Mouse (Mus musculus): ENCODE data around the gene Ephb2.

The Ephb2 gene

DNA sequence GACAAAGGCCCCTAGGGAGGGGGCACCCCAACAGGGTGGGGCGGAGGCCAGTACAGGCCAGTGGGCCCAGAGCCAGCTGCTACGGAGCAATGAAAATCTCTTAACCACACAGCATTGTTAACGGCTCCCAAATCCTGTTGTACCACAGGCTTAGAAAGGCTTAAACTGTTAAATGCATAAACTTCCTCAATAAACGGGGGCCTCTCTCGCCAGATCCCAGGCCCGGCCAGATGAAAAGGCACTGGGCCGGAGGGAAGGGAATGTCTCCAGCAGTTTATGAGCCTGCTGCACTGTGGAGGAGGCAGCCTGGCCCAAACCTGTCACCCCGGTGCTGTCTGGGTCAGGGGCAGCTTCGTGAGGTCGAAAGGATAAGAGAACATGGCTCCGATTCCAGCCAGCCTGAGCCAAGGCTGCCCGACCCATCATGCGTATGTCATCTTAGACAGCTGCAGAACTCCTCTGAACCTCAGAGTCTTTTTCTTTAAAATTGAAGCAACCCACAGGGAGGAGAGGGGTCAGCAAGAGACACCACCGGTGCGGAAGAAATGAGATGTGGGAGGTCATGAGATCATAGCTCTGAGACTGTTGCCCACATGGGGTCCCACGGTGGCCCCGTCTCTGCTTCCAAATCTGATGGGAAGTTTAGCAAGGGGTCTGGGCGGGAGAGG is 73.9 kb downstream of the Ephb2 start:
- 65% methylated on average over 18 of the region's 18 CpGs for WGBS

DNA sequence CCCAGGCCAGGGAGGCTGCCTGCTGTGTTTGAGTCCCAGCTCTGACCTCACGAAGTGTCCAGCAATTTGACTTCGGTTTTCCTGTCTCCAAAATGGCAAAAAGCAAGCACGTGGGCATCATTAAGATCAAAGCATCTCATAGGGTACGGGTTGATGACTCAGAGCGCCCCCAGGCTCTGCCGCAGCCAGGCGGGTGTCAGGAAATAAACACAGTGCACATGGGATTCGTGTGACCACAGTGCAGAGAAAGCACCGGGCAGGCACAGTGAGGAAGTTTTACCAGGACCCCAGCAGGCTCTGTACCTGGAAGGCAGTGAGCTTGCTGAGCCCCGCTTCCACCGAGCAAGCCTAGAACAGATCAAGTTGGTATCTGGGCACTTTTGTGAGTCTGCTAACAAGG is 74.9 kb downstream of the Ephb2 start:
- WGBS = 65% methylated on average over 11 of the region's 11 CpGs

DNA sequence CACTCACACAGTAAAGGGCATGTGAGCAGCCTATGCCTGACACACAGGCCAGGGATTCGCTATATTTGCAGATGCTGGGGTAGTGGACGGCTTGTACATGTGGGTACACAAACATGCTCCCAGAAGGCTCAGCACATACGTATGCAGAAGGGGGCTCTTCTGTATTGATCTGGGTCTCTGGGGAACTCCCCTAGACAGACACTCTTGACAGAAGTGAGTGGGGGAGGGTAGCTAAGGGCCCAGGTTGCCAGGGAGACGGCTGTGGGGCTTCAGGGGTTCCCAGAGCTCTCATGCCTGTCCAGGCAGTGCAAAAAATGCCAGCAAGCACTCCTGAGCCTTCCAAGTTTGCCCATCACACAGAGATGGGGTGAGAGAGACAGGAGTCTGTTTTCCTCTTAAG is 78.7 kb downstream of the Ephb2 start:
- 79% methylated on average over 4 of the region's 4 CpGs for WGBS

DNA sequence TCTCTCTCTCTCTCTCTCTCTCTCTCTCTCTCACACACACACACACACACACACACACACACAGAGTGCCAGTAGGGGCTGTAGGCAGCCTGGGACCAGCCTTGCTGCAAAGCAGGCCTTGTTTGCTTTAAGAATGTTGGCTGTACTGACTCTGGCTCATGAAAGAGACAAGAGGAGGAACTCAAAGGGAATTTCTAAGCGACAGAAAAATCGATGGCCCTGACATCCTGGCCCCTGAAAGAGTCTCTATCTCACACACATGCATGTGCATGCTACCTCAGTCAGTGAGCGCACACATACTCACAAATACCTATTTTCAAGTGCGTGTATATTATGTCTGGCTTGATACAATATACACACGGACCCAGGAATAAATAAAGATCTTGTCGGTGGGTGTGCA is 79.3 kb downstream of the Ephb2 start:
- WGBS = 39% methylated on average over 6 of the region's 6 CpGs

DNA sequence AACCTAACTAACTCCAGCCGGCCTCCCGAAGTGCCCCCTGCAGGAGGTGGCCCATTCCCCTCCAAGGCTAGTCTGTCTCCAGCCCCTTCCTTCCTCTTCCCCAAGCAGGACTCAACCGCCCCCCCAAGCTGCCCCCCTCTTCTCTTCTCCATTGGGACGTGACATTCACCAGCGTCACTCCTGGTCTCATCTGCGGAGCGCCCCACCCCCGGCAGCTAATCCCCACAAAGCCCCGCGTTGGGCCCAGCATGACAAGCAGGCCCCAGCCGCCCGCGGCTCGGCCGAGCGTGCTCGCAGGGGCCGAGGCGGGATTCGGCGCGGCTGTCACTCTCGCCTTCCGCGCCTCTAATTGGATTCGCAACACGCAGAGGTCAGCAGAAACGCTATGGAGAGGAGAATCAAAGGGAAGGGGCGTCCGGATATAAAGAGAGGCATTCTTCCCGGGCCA is 80.4 kb downstream of the Ephb2 start:
- WGBS = 10% methylated on average over 31 of the region's 31 CpGs

DNA sequence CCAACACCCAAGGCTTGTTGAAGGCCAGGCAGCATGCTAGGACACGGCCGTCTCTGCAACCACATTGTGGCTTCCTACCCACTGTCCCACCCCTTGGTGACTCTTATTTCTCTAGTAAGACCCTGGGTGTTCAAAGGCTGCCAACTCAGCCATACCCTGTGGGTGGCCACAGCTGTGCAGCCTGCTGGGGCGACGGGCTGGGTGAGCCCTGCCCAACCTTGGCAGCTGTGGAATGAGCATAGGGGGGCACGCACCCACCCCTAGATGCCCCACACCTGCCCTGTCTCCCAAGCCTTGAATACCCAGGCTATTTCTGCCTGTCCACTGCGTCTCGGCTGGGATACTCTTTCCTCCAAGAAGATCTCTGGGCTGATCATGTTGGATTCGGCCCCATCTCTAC is 81.5 kb downstream of the Ephb2 start:
- WGBS = 79% methylated on average over 8 of the region's 8 CpGs

DNA sequence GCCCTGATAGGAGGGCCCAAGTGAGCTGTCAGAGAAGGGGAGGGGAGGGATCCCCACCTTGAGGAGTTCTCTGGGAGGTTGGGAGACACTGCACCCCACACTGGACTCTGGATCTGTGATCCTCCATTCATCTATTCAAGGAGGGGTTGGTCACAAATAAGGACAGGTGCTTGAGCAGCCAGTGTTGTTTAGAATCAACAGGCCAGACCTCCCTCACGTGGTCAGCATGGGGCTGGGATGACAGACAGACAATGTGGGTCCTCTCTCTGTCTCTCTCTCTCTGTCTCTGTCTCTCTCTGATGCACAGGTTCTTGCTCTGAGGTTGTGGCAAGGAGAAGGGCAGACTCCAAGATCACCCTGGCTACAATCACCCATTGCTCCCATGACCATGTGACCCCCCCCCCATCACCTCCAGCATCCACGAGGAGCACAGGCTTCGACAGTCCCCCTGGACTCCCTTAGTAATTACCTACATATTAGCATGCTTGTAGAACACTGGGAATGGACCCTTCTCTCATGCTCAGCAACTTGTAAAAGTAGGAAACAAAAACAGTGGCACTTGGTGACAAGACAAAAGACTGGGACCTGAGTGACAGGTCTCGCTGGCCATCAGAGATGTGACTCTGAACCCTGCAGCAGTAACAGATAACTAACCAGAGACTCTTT is 84.3 kb downstream of the Ephb2 start:
- 69% methylated on average over 4 of the region's 4 CpGs for WGBS

DNA sequence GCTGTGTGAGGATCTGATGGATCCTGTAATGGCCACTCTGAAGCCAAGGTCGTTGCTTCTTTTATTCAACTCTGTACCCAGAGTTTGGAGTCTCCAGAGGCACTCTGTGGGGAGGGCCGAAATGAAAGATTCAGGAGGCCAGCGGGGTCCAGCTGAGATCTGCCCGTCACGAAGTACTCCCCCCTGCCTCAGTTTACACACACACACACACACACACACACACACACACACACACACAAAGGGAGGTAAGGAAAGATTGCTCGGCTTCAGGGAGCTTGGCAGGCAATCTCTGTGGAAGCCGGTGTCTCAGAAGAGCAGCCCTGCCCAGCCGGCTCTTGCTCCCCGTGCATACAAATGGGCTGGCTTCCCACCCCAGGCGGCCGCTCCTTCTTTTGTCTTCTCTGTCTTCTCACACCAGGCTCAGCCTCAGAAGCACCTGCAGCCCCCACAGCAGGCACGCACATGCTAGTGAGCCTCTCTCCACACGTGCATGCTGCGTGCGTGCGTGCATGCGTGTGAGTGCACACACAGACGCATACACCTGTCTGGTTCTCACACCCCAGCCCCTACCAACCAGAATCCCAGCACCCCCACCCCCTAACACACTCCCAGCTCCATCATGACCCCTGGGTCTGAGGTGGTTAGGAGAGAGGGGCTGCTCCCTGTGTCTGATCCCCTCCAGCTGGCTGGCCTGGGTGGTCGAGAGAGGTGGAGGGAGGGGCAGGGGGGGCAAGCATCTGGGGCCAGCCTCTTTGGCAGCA is 85.0 kb downstream of the Ephb2 start:
- 23% methylated on average over 19 of the region's 19 CpGs for WGBS

DNA sequence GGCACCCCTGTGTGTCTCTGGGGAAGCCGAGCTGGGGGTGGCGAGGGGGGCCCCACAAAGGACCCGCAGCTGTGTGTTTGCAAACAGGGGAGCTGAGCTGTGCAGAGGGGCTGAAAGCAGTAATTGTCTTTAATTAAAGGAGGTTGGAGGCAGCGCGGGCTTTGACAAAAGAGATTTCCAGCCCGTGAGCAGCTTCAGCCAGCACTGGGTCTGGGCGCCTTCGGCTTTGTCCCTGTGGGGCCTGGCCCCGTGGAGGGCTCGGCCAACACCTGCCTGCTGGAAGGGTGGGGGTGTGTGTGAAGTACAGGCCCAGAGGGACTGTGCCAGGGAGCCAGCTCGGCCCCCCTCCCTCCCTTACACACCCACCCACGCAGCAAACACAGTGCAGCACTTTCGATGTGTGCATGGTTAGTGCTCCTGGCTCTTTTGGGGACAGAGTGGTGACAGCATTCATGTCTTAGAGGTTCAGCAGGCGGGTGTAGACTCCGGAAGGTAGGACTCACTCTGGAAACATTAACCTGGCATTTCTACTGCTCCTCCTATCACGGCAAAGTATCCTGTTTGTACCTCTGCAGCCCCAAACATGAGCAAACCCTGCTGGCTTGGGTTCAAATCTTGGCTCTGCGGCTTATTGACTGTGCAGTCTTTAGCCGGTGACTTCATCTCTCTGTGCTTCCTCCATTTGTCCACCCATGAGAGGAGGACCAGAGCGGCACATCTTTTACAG is 85.8 kb downstream of the Ephb2 start:
- WGBS = 25% methylated on average over 19 of the region's 19 CpGs

DNA sequence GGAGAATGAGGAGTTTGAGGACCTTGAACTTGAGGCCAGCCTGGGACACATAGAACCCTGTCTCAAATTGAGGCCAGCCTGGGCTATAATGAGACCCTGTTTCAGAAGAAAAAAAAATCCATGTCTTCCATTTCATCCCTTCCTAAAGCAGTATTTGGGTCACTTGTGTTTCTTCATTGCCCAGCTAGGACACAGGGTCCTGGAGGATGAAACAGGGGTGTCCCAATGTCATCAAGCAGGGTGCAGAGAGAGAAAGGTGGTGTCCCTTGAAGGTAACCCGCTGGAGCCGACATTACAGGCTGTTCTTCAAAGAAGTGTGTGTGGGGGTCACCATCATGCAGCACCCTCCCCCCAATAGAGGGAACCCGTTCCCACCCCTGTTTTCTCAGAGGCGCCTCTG is 86.4 kb downstream of the Ephb2 start:
- WGBS = 47% methylated on average over 4 of the region's 4 CpGs

DNA sequence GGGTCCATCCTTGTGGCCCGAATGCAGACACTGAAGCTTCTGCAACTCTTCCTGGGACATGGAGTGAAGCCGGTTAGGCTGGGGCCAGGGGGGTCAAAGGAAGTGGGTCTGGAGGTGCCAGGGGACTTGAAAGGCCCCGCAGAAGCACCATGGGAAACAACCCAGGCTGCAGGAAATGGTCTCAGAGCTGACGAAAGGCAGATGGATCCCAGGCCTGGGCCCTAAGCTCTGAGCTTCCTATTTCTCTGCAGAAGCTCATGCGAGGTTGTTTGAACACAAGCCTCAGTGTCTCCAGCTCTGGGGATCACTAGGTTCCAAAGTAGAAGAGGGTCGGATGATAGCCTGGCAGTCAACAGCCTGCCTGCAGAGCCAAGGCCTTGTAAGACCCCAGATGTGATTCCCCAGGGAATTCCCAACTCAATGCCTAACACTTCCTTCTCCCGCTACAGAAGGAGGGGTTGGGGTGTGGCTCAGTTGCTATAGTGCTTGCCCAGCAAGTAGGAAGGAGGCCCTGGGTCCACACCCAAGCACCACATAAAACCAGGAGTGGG is 86.9 kb downstream of the Ephb2 start:
- 75% methylated on average over 7 of the region's 7 CpGs for WGBS

DNA sequence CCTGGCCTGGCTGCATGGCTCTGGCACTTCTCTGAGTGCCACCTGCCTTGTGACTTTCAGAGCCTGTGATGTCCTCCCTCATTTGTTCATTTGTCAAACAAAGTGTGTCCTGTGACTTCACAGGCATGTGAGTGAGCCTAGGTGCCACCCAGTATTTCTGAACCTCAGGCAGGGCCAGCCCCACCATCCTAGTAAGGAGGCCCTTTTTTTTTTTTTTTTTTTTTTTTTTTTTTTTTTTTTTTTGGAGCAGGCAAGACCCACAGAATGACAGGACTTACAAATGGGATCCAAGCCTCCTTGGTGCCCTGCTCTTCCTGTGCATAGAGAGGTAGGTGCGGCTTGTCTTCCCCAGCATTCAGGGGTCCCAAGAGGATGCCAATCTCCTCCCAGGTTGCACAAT is 89.3 kb downstream of the Ephb2 start:
- WGBS = 93% methylated on average over 1 of the region's 1 CpGs

DNA sequence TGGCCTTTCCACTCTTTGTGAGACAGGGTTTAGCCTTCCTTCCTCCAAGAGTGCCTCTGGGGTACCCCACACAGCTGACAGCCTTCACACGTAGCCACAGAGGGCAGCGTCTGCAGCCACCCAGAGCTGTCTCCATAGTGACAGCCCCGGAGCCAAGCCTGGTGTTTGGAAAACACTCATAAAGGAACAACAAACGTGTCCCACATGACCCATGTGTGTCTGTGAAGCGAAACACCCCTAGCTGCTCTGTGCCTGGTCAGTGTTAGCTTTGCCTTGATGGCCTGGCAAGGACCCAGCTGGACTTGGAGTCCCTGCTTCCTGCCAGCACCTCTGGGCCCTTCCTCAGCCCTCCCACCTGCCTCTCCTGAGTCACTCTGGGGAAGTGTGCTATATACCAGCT is 93.1 kb downstream of the Ephb2 start:
- WGBS = 19% methylated on average over 5 of the region's 5 CpGs

DNA sequence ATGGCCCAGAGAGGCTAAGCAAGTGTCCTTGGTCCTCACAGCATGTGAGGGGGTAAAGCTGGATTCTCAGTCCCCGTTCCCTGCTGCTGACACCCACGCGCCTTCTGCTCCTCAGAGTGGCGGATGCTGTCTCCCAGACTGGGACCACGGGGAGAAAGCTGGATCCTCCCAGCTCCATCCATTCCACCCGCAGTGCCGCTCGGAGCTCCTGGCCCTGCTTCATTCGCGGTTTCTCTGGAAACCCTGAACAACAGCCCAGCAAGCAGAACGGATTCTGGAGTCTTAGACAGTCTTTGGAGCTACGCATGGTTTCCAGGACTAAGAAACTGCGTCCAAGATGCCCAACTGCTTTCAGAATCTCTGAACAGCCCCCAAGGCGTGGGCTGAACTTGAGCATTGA is 93.9 kb downstream of the Ephb2 start:
- 35% methylated on average over 14 of the region's 14 CpGs for WGBS

DNA sequence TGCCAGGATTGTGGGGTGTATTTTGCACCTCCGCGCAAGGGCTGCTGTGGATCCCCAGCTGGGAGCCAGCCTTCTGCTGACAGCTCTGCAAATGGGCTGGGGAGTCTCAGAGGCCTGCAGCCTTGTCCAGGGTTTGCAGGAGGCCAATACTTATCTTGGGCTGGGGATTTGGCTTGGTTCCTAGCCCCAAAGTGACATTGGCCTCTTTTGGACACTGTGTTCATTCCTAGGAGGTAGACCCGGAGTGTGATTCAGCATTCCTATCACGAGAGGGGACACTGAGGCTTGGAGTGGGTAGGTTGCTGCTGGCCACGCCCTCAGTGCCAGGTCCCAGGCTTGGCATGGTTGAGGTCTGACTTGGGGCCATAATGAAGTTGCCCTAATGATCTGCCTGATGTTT is 94.8 kb downstream of the Ephb2 start:
- WGBS = 78% methylated on average over 5 of the region's 5 CpGs

DNA sequence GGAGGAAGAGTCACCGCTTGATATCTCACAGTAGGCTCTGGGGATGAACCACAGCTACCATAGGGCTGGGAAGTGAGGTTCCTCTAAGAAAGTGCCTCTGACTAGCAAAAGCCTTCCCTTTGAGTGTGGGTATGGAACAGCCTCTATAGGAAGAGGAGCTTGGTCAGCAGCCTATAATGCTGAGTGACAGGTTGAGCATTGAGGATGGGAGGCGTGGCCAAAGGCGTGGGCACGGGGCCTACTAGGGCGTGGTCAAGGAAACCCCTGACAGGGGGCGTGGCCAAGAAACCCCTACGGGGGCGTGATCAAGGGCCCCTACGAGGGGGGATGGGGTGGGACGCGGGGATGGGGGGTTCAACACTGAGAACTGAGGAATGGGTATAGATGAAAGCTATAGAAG is 96.6 kb downstream of the Ephb2 start:
- 36% methylated on average over 11 of the region's 11 CpGs for WGBS

DNA sequence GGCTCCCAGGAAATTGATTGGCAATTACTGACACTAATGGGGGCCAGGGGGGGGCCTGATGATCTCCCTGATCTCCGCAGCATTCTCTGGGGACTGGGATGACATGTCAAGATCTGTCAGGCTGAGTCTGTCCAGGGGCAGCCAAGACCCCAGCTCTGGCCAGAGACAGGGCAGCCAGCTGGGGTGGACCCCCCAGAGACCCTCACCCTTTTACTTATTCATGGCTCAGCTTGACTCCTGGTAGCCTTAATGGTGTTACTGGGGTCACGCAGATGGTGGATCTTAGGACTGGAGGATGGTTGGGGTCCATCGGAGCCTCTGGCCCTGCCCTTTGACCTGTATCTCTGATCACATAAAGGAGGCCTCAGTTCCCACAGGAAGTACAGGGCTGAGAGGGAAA is 97.5 kb downstream of the Ephb2 start:
- WGBS = 76% methylated on average over 3 of the region's 3 CpGs

DNA sequence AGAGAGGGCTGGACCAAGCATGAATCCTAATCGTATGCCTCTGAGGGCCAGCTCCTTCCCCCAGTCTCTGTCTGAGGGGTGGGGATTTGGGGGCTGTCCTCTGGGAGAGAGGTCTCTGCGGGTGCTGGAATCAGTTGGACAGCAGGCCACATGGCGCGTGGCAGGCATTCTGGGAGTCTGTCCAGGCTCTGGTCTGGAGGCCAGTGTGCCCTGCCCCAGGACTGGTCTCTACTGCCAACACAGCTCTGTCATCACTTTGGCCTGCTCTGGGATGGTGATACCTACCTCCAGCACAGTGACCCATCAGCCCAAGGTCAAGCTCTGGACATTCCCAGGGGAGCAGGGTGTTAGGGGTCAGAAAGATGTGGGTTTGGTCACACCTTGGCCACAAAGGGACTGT is 99.9 kb downstream of the Ephb2 start:
- 71% methylated on average over 4 of the region's 4 CpGs for WGBS

DNA sequence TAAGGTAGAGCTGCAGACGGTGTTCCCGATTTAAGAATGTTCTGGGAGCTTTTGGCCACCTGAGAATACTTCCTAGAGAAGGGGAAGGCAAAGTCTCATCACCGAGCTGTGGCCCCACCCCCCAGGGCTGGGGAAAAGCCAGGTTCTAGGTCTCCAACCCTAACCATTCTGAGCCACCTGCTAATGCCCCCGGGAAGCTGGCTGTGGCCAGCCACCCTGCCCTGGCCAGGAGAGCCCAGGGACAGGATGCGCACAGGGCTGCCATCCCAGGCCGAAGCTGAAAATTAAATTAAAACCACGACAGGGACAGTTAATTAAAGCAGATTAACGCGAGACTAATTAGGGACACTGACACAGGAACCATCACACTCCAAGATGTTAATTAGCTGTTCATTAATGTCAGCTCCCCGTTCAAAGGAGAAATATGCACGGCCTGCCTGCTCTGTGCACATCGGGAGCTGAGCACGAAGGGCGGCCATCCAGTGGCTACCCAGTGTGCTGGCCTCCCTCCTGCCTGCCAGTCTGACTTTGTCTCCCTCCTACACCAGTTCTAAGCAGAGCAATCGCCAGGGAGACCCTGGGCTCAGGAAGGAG is 101.5 kb downstream of the Ephb2 start:
- 60% methylated on average over 15 of the region's 15 CpGs for WGBS

DNA sequence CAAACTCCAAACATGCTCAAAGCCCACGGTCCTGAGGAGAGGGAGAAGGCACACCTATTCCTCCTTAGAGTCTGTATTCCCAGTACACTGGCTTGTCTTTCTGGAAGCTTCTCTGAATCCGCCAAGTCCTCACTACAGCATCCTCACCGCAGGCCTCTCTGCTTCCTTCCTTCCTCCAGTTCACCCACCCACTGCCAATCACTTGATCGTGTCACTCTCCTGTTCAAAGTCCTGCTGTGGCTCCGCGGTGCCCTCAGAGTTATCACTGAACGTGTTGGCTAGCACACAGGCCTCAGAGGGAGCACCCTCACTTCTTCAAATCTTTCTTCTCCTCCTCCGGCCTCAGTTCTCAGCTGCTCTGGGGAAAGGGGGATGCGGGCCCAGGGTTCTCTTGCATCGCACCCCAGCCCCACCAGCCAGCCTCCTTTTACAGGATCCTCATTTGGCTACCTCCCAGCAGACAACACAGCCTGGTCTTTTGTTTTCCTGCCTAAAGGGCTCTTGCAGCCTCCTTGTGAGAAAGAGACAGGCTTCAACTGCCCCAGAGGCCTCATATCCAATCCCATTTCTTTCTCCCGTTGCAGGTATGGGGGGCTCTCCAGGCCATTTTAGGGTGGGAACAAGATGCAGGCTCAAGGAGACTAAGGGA is 102.4 kb downstream of the Ephb2 start:
- WGBS = 50% methylated on average over 11 of the region's 11 CpGs

DNA sequence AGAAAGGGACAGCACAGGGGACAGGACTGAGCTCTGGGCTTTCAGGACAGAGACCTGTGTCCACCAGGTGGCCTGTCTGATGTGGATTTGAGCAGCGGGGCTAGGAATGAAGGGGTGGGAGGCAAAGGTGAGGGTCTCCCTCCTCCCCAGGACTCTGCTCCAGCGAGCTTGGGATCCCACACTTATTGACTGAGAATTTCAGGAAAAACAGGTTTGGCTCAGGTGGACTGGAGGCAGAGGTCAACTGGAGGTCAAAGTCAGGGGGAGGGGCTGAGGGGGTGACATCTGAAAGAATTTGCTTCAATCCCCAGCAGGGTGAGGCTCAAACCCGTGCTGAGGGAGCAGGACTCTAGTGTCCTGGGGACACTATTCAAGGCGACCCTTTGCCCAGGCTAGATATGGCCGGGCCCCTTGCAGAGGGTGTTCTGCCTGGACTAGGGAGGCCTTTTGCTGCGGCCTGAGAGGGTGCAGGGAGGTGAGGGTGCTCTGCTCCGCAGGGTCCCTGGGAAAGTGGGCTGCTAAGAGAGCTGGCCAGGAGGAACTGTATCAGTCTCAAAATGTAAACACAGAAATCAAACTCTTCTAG is 103.2 kb downstream of the Ephb2 start:
- 84% methylated on average over 7 of the region's 7 CpGs for WGBS
